Mouse (Mus musculus): ENCODE data around the gene Xirp1.

DNA sequence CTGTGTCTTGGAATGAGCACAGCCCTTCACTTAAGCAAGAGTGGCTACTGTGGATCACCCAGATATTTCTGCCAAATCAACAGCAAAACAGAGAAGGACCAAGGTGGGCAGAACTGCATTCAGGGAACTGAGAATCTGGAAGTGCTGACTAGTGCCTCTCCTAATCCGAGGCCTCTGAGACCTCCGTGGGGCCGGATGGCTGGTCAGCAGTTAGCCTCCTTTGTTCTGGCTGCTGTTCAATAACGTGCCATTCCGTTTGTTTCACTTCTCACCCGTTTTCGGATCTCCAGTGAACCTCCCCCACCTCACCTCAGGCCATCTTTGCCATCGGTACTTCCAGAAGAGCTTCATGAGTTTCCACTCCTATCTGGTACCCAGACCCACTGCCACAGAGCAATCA, 11.0 kb upstream of the Xirp1 start:
- TF ChIP-seq CTCF (IDR thresholded peaks at IDR 0.05 in 2 of 3, conservative IDR thresholded peaks at IDR 0.05 in 1 of 3; ENCODE audit: control insufficient read depth in 1 of 3, insufficient read depth in 1 of 3, low read depth in 2 of 3, low read length in 3 of 3, poor library complexity in 1 of 3, severe bottlenecking in 1 of 3) (no peak), ZKSCAN1 (IDR thresholded peaks at IDR 0.05; ENCODE audit: low read depth, low read length) (no peak), ETS1 (IDR thresholded peaks at IDR 0.05; ENCODE audit: low read depth, low read length) (no peak), TAL1 (IDR thresholded peaks at IDR 0.05; ENCODE audit: low read length) (no peak), POLR2A (IDR thresholded peaks at IDR 0.05; ENCODE audit: control insufficient read depth in 1 of 2, insufficient read depth in 1 of 2, low read depth in 1 of 2, low read length in 2 of 2, poor library complexity in 1 of 2) (no peak), RCOR1 (IDR thresholded peaks at IDR 0.05; ENCODE audit: low read depth, low read length) (no peak), EP300 (IDR thresholded peaks at IDR 0.05; ENCODE audit: low read depth in 1 of 2, low read length in 2 of 2) (no peak), MAX (IDR thresholded peaks at IDR 0.05; ENCODE audit: low read length) (no peak)
